Mouse (Mus musculus) embryonic fibroblast, embryonic 13.5 days (primary cell): ENCODE measurements around the gene Acss3.

Source experiments
- CTCF ChIP-seq: IDR thresholded peaks from 2 replicates; pipeline ENCODE4 v1.5.1; 2011; ENCODE audit warnings: mild to moderate bottlenecking, control low read depth, low read length, moderate library complexity, borderline replicate concordance; ENCODE audit not compliant: insufficient read depth
- POLR2A ChIP-seq: IDR thresholded peaks from 2 replicates; pipeline ENCODE4 v1.6.1; 2011; ENCODE audit warnings: low read depth, mild to moderate bottlenecking, control low read depth, low read length, moderate library complexity

DNA sequence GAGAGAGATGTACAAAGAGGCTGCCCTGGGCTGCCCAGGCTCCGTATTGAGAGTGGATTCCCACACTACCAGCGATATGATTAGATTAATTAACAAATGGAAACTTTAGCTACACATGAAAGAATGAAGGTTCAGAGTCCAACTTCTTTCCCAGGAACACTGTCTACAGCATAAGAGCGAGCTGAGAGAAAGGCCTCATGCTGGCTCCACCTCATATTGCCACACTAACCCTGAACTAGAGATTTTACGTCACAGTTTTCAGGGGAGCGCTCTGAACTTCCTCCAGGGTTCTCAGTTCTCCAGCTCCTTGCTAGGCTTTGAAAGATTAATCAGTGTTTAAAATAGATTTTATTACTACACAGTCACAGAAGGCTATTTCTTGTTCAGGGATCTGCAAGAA, 182.1 kb downstream of the Acss3 start:
- TF ChIP-seq CTCF (no peak), POLR2A (no peak)
